Mouse (Mus musculus) bone marrow macrophage, adult 2 months (primary cell): ENCODE measurements around the gene Cuedc2.

Source experiments
- CTCF ChIP-seq: IDR thresholded peaks from 2 replicates; pipeline ENCODE4 v1.5.1; 2012; ENCODE audit warnings: low read depth, mild to moderate bottlenecking, low read length, moderate library complexity
- POLR2A ChIP-seq: IDR thresholded peaks from 2 replicates; pipeline ENCODE4 v1.6.1; 2012; ENCODE audit warnings: mild to moderate bottlenecking, low read depth, low read length, borderline replicate concordance

GRCm38 (mm10) chr19:46326756-46327305, 11.7 kb downstream of the Cuedc2 start, which contains the start of gene Psd:
- TF ChIP-seq POLR2A (no peak), CTCF (no peak)
